Mouse (Mus musculus): ENCODE data around the gene Ch25h. TPM values are rescaled to one million over a fixed set of nuclear protein-coding genes. Genes with fewer than 3 reads are reported as not detected.
A peak's percentile ranks its signal among the peaks of the same experiment; 100 is the strongest.

Ch25h gene
- polyA plus RNA-seq, 1 experiment: 0.75 TPM

DNA sequence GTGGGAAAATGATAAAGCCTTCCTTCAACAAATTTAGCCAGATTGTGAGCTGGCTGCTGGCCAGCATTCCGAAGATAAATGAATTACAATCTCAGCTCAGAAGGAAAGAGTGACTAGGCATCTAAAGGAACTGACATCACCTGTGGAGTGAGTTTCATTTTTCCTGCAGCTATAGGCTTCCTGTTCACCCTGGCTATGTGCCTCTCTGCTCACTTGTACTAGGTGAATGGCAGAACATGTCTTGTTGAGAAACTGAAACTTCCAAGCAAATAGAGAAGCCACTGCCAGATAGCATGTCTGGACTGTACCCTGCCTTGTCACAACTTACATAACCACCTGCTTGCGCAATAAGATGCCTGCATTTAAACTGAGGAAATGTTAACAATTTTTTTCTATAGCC is 33.0 kb downstream of the Ch25h start:
- Histone ChIP-seq H3K4me1 (ENCODE audit: control insufficient read depth, insufficient read depth, insufficient read length, low read length) (peaks cover 3% of the 10 kb centered on the region; the same call in 1 of the 2 replicates), H3K27ac (replicated peaks; ENCODE audit: low read depth, low read length) (0 out of 2 replicates have a peak overlapping the region, but pooled peaks have one; percentile 0)

GRCm38 (mm10) chr19:34435197-34435611 is 39.8 kb downstream of the Ch25h start:
- no peak overlapping the region for H3K27ac ChIP-seq (replicated peaks; ENCODE audit: low read depth, low read length)
- H3K4me3 ChIP-seq (ENCODE audit: insufficient read depth, low read depth, low read length): no peak overlapping the region
- H3K4me1 ChIP-seq (ENCODE audit: control insufficient read depth, insufficient read depth, insufficient read length, low read length): peaks cover 3% of the 10 kb centered on the region; the same call in 1 of the 2 replicates

More for the DNA sequence above, 33.0 kb downstream of the Ch25h start:
- H3K4me3 ChIP-seq (ENCODE audit: insufficient read depth, low read depth, low read length): 0 out of 2 replicates have a peak overlapping the region, but pooled peaks have one; percentile 10

GRCm38 (mm10) chr19:34431314-34431713 is 43.6 kb downstream of the Ch25h start:
- Histone ChIP-seq H3K4me1 (ENCODE audit: control insufficient read depth, insufficient read depth, insufficient read length, low read length) (peaks cover 3% of the 10 kb centered on the region; the same call in 1 of the 2 replicates), H3K4me3 (ENCODE audit: insufficient read depth, low read depth, low read length) (no peak overlapping the region)

GRCm38 (mm10) chr19:34423783-34424335 is 51.1 kb downstream of the Ch25h start:
- Histone ChIP-seq H3K4me1 (ENCODE audit: control insufficient read depth, insufficient read depth, insufficient read length, low read length) (peaks cover 8% of the 10 kb centered on the region; the same call in 1 of the 2 replicates), H3K4me3 (ENCODE audit: insufficient read depth, low read depth, low read length) (no peak overlapping the region), H3K27ac (replicated peaks; ENCODE audit: low read depth, low read length) (no peak overlapping the region)

More at GRCm38 (mm10) chr19:34431314-34431713, 43.6 kb downstream of the Ch25h start:
- no peak overlapping the region for H3K27ac ChIP-seq (replicated peaks; ENCODE audit: low read depth, low read length)

Other genes starting within 250 kb of the Ch25h start
- 24.5 and 30.0 TPM in 2 replicates for gene Acta2, start 219.6 kb downstream of the Ch25h start, polyA plus RNA-seq (2012; ENCODE audit: insufficient read depth, insufficient read length, missing spikeins)
- gene Fas, start 184.5 kb downstream of the Ch25h start, polyA plus RNA-seq (2012; ENCODE audit: insufficient read depth, insufficient read length, missing spikeins): 30.8 and 37.3 TPM in 2 replicates
- 84.3 and 109 TPM in 2 replicates for gene Lipa, start 52.3 kb upstream of the Ch25h start, polyA plus RNA-seq (2012; ENCODE audit: insufficient read depth, insufficient read length, missing spikeins)
- 2.2 and 2.8 TPM in 2 replicates for gene Ifit2, start 75.5 kb upstream of the Ch25h start, polyA plus RNA-seq (2012; ENCODE audit: insufficient read depth, insufficient read length, missing spikeins)
- gene Ifit3, start 108.4 kb upstream of the Ch25h start, polyA plus RNA-seq (2012; ENCODE audit: insufficient read depth, insufficient read length, missing spikeins): 4.3 and 8.5 TPM in 2 replicates
- 0.48 TPM in 1 of 2 replicates, not detected in the other for gene Ifit1bl1, start 126.8 kb upstream of the Ch25h start, polyA plus RNA-seq (2012; ENCODE audit: insufficient read depth, insufficient read length, missing spikeins)
- 0.75 and 2.1 TPM in 2 replicates for gene Ifit3b, start 132.8 kb upstream of the Ch25h start, polyA plus RNA-seq (2012; ENCODE audit: insufficient read depth, insufficient read length, missing spikeins)
- gene Ifit1bl2, start 165.6 kb upstream of the Ch25h start, polyA plus RNA-seq (2012; ENCODE audit: insufficient read depth, insufficient read length, missing spikeins): 0.44 TPM in 1 of 2 replicates, not detected in the other
- gene Ifit1, start 165.7 kb upstream of the Ch25h start, polyA plus RNA-seq (2012; ENCODE audit: insufficient read depth, insufficient read length, missing spikeins): 2.0 and 3.1 TPM in 2 replicates

Measured in brown adipose tissue, adult 24 weeks (tissue).